Mouse (Mus musculus): ENCODE data around the gene Cxcl3. TPM values are rescaled to one million over a fixed set of nuclear protein-coding genes. Genes with fewer than 3 reads are reported as not detected.

Cxcl3 gene
- total and polyA plus RNA-seq, 3 experiments, result 0.16 to 0.54 TPM; not detected in 1

- TF ChIP-seq GATA1 (IDR thresholded peaks at IDR 0.05; ENCODE audit: borderline replicate concordance, low read length) (no peak), CTCF (IDR thresholded peaks at IDR 0.05; ENCODE audit: low read depth, low read length) (no peak), GATA2 (IDR thresholded peaks at IDR 0.05; ENCODE audit: borderline replicate concordance, low read depth, low read length) (no peak), TAL1 (conservative IDR thresholded peaks at IDR 0.05; ENCODE audit: low read depth, low read length) (no peak), POLR2AphosphoS5 (IDR thresholded peaks at IDR 0.05; ENCODE audit: insufficient replicate concordance, low read depth, low read length) (no peak)
Measured at GRCm38 (mm10) chr5:90760303-90760702, 25.6 kb upstream of the Cxcl3 start.

GRCm38 (mm10) chr5:90760844-90761243 lies 25.1 kb upstream of the Cxcl3 start:
- Histone ChIP-seq H3K4me3 (ENCODE audit: low read depth, low read length) (no peak overlapping the region), H3K27me3 (ENCODE audit: insufficient read depth, low read length) (no peaks in the 10 kb centered on the region), H3K4me1 (ENCODE audit: insufficient read depth, low read depth, low read length) (peaks cover 60% of the 10 kb centered on the region), H3K9me3 (replicated peaks) (no peaks in the 10 kb centered on the region; the same call in 1 of the 2 replicates), H3K36me3 (replicated peaks) (no peaks in the 10 kb centered on the region)
- no peak for ATAC-seq (ENCODE audit: extremely low read depth, insufficient number of reproducible peaks, low FRiP score, poor library complexity, severe bottlenecking)
- TF ChIP-seq GATA2 (IDR thresholded peaks at IDR 0.05; ENCODE audit: borderline replicate concordance, low read depth, low read length), result no peak
- no peak for TF ChIP-seq POLR2AphosphoS5 (IDR thresholded peaks at IDR 0.05; ENCODE audit: insufficient replicate concordance, low read depth, low read length)
- no peak for TF ChIP-seq CTCF (IDR thresholded peaks at IDR 0.05; ENCODE audit: low read depth, low read length)
- TF ChIP-seq GATA1 (IDR thresholded peaks at IDR 0.05; ENCODE audit: borderline replicate concordance, low read length), result no peak
- DNase-seq (ENCODE audit: low spot score), result no peak

More at GRCm38 (mm10) chr5:90760303-90760702, 25.6 kb upstream of the Cxcl3 start:
- Histone ChIP-seq H3K27me3 (ENCODE audit: insufficient read depth, low read length) (no peaks in the 10 kb centered on the region), H3K4me1 (ENCODE audit: insufficient read depth, low read depth, low read length) (peaks cover 56% of the 10 kb centered on the region), H3K36me3 (replicated peaks) (no peaks in the 10 kb centered on the region), H3K4me3 (ENCODE audit: low read depth, low read length) (no peak overlapping the region), H3K9me3 (replicated peaks) (no peaks in the 10 kb centered on the region; the same call in 1 of the 2 replicates)
- ATAC-seq (ENCODE audit: extremely low read depth, insufficient number of reproducible peaks, low FRiP score, poor library complexity, severe bottlenecking), result no peak
- DNase-seq (ENCODE audit: low spot score), result no peak

GRCm38 (mm10) chr5:90761834-90762233 lies 24.1 kb upstream of the Cxcl3 start:
- no peak for ATAC-seq (ENCODE audit: extremely low read depth, insufficient number of reproducible peaks, low FRiP score, poor library complexity, severe bottlenecking)
- H3K9me3 ChIP-seq (replicated peaks), result no peaks in the 10 kb centered on the region; the same call in 1 of the 2 replicates
- H3K36me3 ChIP-seq (replicated peaks), result no peaks in the 10 kb centered on the region
- no peak for DNase-seq (ENCODE audit: low spot score)
- H3K4me1 ChIP-seq (ENCODE audit: insufficient read depth, low read depth, low read length), result peaks cover 65% of the 10 kb centered on the region
- H3K27me3 ChIP-seq (ENCODE audit: insufficient read depth, low read length), result no peaks in the 10 kb centered on the region
- H3K4me3 ChIP-seq (ENCODE audit: low read depth, low read length), result no peak overlapping the region
- TF ChIP-seq POLR2AphosphoS5 (IDR thresholded peaks at IDR 0.05; ENCODE audit: insufficient replicate concordance, low read depth, low read length) (no peak), GATA1 (IDR thresholded peaks at IDR 0.05; ENCODE audit: borderline replicate concordance, low read length) (no peak), CTCF (IDR thresholded peaks at IDR 0.05; ENCODE audit: low read depth, low read length) (no peak), GATA2 (IDR thresholded peaks at IDR 0.05; ENCODE audit: borderline replicate concordance, low read depth, low read length) (no peak), TAL1 (conservative IDR thresholded peaks at IDR 0.05; ENCODE audit: low read depth, low read length) (no peak)

- Histone ChIP-seq H3K27me3 (ENCODE audit: insufficient read depth, low read length) (no peaks in the 10 kb centered on the region), H3K9me3 (replicated peaks) (no peaks in the 10 kb centered on the region; the same call in 1 of the 2 replicates), H3K4me3 (ENCODE audit: low read depth, low read length) (no peak overlapping the region), H3K36me3 (replicated peaks) (no peaks in the 10 kb centered on the region), H3K4me1 (ENCODE audit: insufficient read depth, low read depth, low read length) (peaks cover 59% of the 10 kb centered on the region)
- ATAC-seq (ENCODE audit: extremely low read depth, insufficient number of reproducible peaks, low FRiP score, poor library complexity, severe bottlenecking) (no peak), DNase-seq (ENCODE audit: low spot score) (no peak)
- no peak for TF ChIP-seq GATA2 (IDR thresholded peaks at IDR 0.05; ENCODE audit: borderline replicate concordance, low read depth, low read length)
Measured at GRCm38 (mm10) chr5:90763912-90764665, 21.8 kb upstream of the Cxcl3 start.

- H3K36me3 ChIP-seq (replicated peaks), result no peaks in the 10 kb centered on the region
- peak; percentile 66 for ATAC-seq (ENCODE audit: extremely low read depth, insufficient number of reproducible peaks, low FRiP score, poor library complexity, severe bottlenecking)
- no peaks in the 10 kb centered on the region for H3K27me3 ChIP-seq (ENCODE audit: insufficient read depth, low read length)
- no peaks in the 10 kb centered on the region for H3K9me3 ChIP-seq (replicated peaks)
- H3K4me3 ChIP-seq (ENCODE audit: low read depth, low read length), result no peak overlapping the region
- TF ChIP-seq GATA1 (IDR thresholded peaks at IDR 0.05; ENCODE audit: borderline replicate concordance, low read length) (no peak), GATA2 (IDR thresholded peaks at IDR 0.05; ENCODE audit: borderline replicate concordance, low read depth, low read length) (no peak), TAL1 (conservative IDR thresholded peaks at IDR 0.05; ENCODE audit: low read depth, low read length) (no peak)
- no peak for DNase-seq (ENCODE audit: low spot score)
- peaks cover 50% of the 10 kb centered on the region for H3K4me1 ChIP-seq (ENCODE audit: insufficient read depth, low read depth, low read length)
Measured at GRCm38 (mm10) chr5:90765821-90766606, 19.9 kb upstream of the Cxcl3 start.

GRCm38 (mm10) chr5:90768218-90768617 lies 17.7 kb upstream of the Cxcl3 start, which contains the start of gene Ppbp:
Ppbp (plus strand) TSS chr5:90768518.
- H3K4me3 ChIP-seq (ENCODE audit: low read depth, low read length), result no peak within 1 kb of the TSS

More at GRCm38 (mm10) chr5:90768218-90768617, 17.7 kb upstream of the Cxcl3 start, which contains the start of gene Ppbp:
- no peaks in the 10 kb centered on the region for H3K36me3 ChIP-seq (replicated peaks)
- no peak for DNase-seq (ENCODE audit: low spot score)
- H3K27me3 ChIP-seq (ENCODE audit: insufficient read depth, low read length), result no peaks in the 10 kb centered on the region
- no peak for ATAC-seq (ENCODE audit: extremely low read depth, insufficient number of reproducible peaks, low FRiP score, poor library complexity, severe bottlenecking)
- H3K4me1 ChIP-seq (ENCODE audit: insufficient read depth, low read depth, low read length), result peaks cover 60% of the 10 kb centered on the region
- TF ChIP-seq POLR2AphosphoS5 (IDR thresholded peaks at IDR 0.05; ENCODE audit: insufficient replicate concordance, low read depth, low read length), result no peak
- TF ChIP-seq GATA2 (IDR thresholded peaks at IDR 0.05; ENCODE audit: borderline replicate concordance, low read depth, low read length), result no peak
- TF ChIP-seq GATA1 (IDR thresholded peaks at IDR 0.05; ENCODE audit: borderline replicate concordance, low read length), result no peak
- no peak for TF ChIP-seq TAL1 (conservative IDR thresholded peaks at IDR 0.05; ENCODE audit: low read depth, low read length)
- no peak for TF ChIP-seq CTCF (IDR thresholded peaks at IDR 0.05; ENCODE audit: low read depth, low read length)
- H3K9me3 ChIP-seq (replicated peaks), result no peaks in the 10 kb centered on the region
